Mouse (Mus musculus) liver, embryonic 11.5 days (tissue): ENCODE results near the gene Map3k7cl. TPM values are rescaled to one million over a fixed set of nuclear protein-coding genes. Genes with fewer than 3 reads are reported as not detected.

Experiments
- ATAC-seq: fragments of 200-750 bp; cut with Nextera tagmentation; replicated peaks from 2 replicates; pipeline ENCODE4 v1.8.0; 2017; ENCODE audit warnings: moderate number of reproducible peaks, mild to moderate bottlenecking, moderate TSS enrichment, moderate library complexity; ENCODE audit not compliant: low FRiP score
- DNase-seq: peaks from one replicate; pipeline ENCODE4 v3.0.0-alpha.2; 2017; ENCODE audit warnings: low spot score
- H3K27ac ChIP-seq: fragments of 300-500 bp; sonication (generic); 2 replicates; pipeline ENCODE4 v1.5.1; 2014; ENCODE audit warnings: mild to moderate bottlenecking, low read depth, low read length, control low read depth
- H3K27me3 ChIP-seq: fragments of 300-500 bp; sonication (generic); replicated peaks from 2 replicates; pipeline ENCODE4 v1.6.1; 2014; ENCODE audit warnings: low read length, mixed read lengths; ENCODE audit not compliant: control insufficient read depth, insufficient read depth
- H3K36me3 ChIP-seq: fragments of 300-500 bp; sonication (generic); 2 replicates; pipeline ENCODE4 v1.6.1; 2014; ENCODE audit warnings: mild to moderate bottlenecking, low read length, moderate library complexity, mixed read lengths; ENCODE audit not compliant: control insufficient read depth, insufficient read depth
- H3K4me1 ChIP-seq: fragments of 300-500 bp; sonication (generic); replicated peaks from 2 replicates; pipeline ENCODE4 v1.6.1; 2014; ENCODE audit warnings: low read length, mixed read lengths; ENCODE audit not compliant: control insufficient read depth, insufficient read depth
- H3K4me2 ChIP-seq: fragments of 300-500 bp; sonication (generic); 2 replicates; pipeline ENCODE4 v1.6.1; 2014; ENCODE audit warnings: mild to moderate bottlenecking, control low read depth, moderate library complexity
- H3K4me3 ChIP-seq: fragments of 300-500 bp; sonication (generic); 2 replicates; pipeline ENCODE4 v1.5.1; 2014; ENCODE audit warnings: low read depth, low read length, control low read depth
- H3K9ac ChIP-seq: fragments of 300-500 bp; sonication (generic); 2 replicates; pipeline ENCODE4 v1.6.1; 2014; ENCODE audit warnings: low read depth, low read length, control low read depth
- H3K9me3 ChIP-seq: fragments of 300-500 bp; sonication (generic); 2 replicates; pipeline ENCODE4 v1.6.1; 2016; ENCODE audit warnings: low read length, inconsistent platforms, mixed read lengths; ENCODE audit not compliant: control insufficient read depth
- WGBS: fragments of 180-500 bp; shearing (Covaris S2); extraction: QIAGEN DNeasy Blood & Tissue Kit; methylation state at CpG from one replicate; pipeline ENCODE4 v1.1.7; 2014; 5-methylcytosine and 5-hydroxymethylcytosine counted together
- polyA plus RNA-seq: library from polyadenylated mRNA; unstranded; fragments of >200 nt; fragmentation: Nextera tagmentation; extraction: Ambion mirVana; gene quantifications from 2 replicates; pipeline ENCODE4 v1.2.1, GENCODE M21; 2014

Map3k7cl gene
- polyA plus RNA-seq = not detected in 2 replicates

DNA sequence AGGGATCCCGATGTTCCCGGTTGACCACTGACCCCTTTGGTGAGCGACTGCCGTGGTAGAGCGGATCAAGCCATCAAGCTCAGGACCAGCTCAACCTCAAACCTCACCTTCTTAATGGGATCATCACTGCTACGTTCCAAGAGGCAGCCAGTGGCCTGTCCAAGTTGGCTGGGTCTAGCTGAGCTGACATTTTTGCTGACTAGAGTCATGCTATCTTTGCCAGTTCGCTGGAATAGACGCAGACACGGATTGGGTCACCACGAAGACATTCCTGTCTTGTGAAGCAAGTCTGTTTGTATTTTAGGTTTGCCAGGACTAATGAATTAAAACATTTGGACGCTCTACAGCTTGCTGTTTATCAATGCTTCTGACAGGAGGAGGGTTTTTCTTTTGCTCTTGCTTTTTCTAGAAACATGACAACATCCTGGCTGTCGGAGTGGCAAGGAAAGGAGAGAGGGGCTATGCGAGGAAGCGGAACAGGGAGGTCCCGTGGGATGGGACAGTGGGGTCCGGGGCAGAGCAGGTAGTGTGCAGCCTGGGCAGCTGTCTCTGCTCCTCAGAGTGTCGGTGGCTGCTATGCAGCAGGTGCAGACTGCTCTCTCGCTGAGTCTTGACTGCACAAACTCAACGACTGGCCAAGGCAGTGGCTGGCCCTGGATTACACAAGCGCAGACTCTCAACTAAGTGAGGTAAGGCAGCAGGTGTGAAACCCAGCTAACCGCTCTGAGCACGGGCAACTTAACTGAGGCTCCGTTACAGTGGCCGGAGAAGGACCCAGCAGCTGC lies at the start of gene Map3k7cl:
Gene Map3k7cl, plus strand, starts transcription at position 424 of the 785 bp plus-strand sequence.
- no peak within 1 kb of the TSS for H3K4me3 ChIP-seq
- no peak within 1 kb of the TSS for H3K9ac ChIP-seq
- 82% methylated on average over 24 of the region's 24 CpGs for WGBS
- ATAC-seq (no peak), DNase-seq (no peak)
- H3K4me2 ChIP-seq = no peak within 1 kb of the TSS
- no peaks in the 10 kb centered on the region for H3K27me3 ChIP-seq
- no peaks in the 10 kb centered on the region for H3K9me3 ChIP-seq
- no peaks in the 10 kb centered on the region for H3K4me1 ChIP-seq
- H3K36me3 ChIP-seq = no peaks in the 10 kb centered on the region
- no peak within 1 kb of the TSS for H3K27ac ChIP-seq

DNA sequence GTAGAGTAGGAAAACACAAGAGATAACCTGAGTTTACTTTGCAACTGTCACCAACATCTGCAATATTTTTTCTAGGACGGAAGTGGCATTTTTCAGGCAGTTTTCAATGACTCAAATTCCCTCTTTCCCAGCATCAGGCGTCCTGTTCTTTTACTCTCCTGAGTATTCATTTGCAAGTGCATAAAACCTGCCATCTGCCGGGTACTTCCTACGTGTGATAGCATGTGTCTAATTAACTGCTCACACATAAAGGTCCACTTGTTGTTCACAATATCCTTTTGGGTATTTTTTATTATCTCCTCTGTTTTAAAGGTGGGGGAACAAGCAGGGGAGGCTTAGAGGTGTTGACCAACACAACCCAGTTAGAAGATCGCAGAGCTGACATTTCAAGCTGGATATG lies 41.4 kb upstream of the Map3k7cl start:
- ATAC-seq = no peak
- no peak overlapping the region for H3K4me3 ChIP-seq
- H3K9me3 ChIP-seq = no peaks in the 10 kb centered on the region
- WGBS = 72% methylated on average over 5 of the region's 5 CpGs
- H3K4me2 ChIP-seq = no peak overlapping the region
- H3K9ac ChIP-seq = no peak overlapping the region
- DNase-seq = no peak
- H3K27me3 ChIP-seq = no peaks in the 10 kb centered on the region
- no peaks in the 10 kb centered on the region for H3K36me3 ChIP-seq
- no peaks in the 10 kb centered on the region for H3K4me1 ChIP-seq
- H3K27ac ChIP-seq = no peak overlapping the region

DNA sequence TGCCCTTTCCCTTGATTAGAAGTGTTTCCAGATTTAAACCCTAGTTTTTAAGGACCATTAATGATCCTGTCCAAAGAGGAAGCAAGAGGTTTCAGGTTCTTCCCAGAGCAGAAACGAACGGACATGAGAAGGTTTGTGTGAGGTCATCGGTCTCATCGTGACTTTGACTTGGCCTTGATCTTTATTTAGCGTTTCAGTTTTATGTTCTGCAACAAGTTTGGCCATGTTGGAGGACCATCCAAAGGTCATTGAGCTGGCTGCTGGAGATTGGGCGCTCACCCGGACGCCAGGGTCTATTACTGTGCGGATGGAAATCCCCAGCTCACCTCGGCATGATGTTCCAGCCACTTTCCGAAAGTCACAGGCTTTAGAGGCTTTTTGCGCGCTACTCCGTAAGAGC lies 40.8 kb upstream of the Map3k7cl start:
- Histone ChIP-seq H3K4me1 (no peaks in the 10 kb centered on the region), H3K4me3 (no peak overlapping the region), H3K27me3 (no peaks in the 10 kb centered on the region), H3K36me3 (no peaks in the 10 kb centered on the region), H3K9me3 (no peaks in the 10 kb centered on the region), H3K9ac (no peak overlapping the region), H3K27ac (no peak overlapping the region), H3K4me2 (no peak overlapping the region)
- ATAC-seq = no peak
- no peak for DNase-seq
- 90% methylated on average over 14 of the region's 14 CpGs for WGBS

- no peak for DNase-seq
- no peaks in the 10 kb centered on the region for H3K27me3 ChIP-seq
- no peaks in the 10 kb centered on the region for H3K9me3 ChIP-seq
- WGBS = 65% methylated on average over 5 of the region's 5 CpGs
- ATAC-seq = no peak; the same call in 1 of the 2 replicates
- H3K4me1 ChIP-seq = no peaks in the 10 kb centered on the region
- no peak overlapping the region for H3K4me2 ChIP-seq
- no peaks in the 10 kb centered on the region for H3K36me3 ChIP-seq
- no peak overlapping the region for H3K4me3 ChIP-seq
- no peak overlapping the region for H3K27ac ChIP-seq
- H3K9ac ChIP-seq = no peak overlapping the region
These were observed 28.9 kb upstream of the Map3k7cl start for GRCm38 (mm10) chr16:87524228-87524627.

GRCm38 (mm10) chr16:87527553-87528249 lies 25.4 kb upstream of the Map3k7cl start:
- 65% methylated on average over 8 of the region's 8 CpGs for WGBS
- Histone ChIP-seq H3K27me3 (no peaks in the 10 kb centered on the region), H3K4me2 (no peak overlapping the region), H3K4me1 (no peaks in the 10 kb centered on the region), H3K9me3 (no peaks in the 10 kb centered on the region), H3K4me3 (no peak overlapping the region), H3K9ac (no peak overlapping the region), H3K36me3 (no peaks in the 10 kb centered on the region), H3K27ac (no peak overlapping the region)
- no peak for DNase-seq
- no peak for ATAC-seq

GRCm38 (mm10) chr16:87528755-87529154 lies 24.4 kb upstream of the Map3k7cl start:
- H3K36me3 ChIP-seq = no peaks in the 10 kb centered on the region
- H3K4me3 ChIP-seq = no peak overlapping the region
- 71% methylated on average over 10 of the region's 10 CpGs for WGBS
- no peaks in the 10 kb centered on the region for H3K4me1 ChIP-seq
- H3K27ac ChIP-seq = no peak overlapping the region
- no peak for ATAC-seq
- H3K9me3 ChIP-seq = no peaks in the 10 kb centered on the region
- H3K27me3 ChIP-seq = no peaks in the 10 kb centered on the region
- H3K4me2 ChIP-seq = no peak overlapping the region
- DNase-seq = no peak
- H3K9ac ChIP-seq = no peak overlapping the region

DNA sequence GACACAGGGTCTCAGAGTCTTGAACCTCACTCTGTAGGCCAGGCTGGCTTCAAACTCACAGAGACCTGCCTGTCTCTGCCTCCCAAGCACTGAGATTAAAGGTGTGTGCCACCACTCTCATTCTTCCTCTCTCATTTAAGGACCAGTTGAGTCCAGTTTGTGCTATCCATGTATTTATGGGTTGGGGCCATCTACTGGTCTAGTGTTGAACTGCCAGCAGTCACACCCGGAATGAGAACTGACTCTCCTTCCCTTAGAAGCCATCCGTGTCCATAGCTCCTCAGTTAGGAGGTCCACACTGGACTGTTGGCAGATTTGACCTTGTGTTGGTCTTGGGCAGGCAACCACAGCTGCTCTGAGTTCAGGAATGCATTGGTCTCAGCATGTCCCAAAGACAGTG lies 4.8 kb upstream of the Map3k7cl start:
- Histone ChIP-seq H3K4me1 (no peaks in the 10 kb centered on the region), H3K36me3 (no peaks in the 10 kb centered on the region), H3K27ac (no peak overlapping the region), H3K9ac (no peak overlapping the region), H3K9me3 (no peaks in the 10 kb centered on the region), H3K4me2 (no peak overlapping the region), H3K27me3 (no peaks in the 10 kb centered on the region), H3K4me3 (no peak overlapping the region)
- ATAC-seq (peak; percentile 34; the same call in 1 of the 2 replicates), DNase-seq (no peak)
- 42% methylated on average over 2 of the region's 2 CpGs for WGBS

DNA sequence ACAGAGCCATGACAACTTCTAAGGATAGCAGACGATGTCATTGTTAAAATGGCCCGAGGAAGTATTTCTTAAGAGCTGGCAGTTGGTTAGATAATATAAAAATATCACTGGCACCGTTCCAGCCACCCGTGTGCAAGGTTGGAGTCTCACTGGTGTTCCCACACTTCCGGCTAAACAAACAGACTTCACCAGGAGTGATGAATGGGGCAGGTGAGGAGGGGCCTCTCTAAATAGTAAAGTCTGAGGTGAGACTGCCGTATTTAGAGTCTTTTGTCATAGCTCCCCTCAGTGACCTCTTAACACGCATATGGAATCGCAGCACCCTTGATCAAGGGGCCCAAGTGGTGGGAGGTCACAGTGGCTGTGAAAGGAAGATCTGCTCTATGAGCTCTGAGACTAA lies 3.2 kb downstream of the Map3k7cl start:
- Histone ChIP-seq H3K27ac (no peak overlapping the region), H3K36me3 (no peaks in the 10 kb centered on the region), H3K4me2 (no peak overlapping the region), H3K9ac (no peak overlapping the region), H3K4me3 (no peak overlapping the region), H3K4me1 (no peaks in the 10 kb centered on the region), H3K9me3 (no peaks in the 10 kb centered on the region), H3K27me3 (no peaks in the 10 kb centered on the region)
- no peak for ATAC-seq
- DNase-seq = no peak
- 68% methylated on average over 8 of the region's 8 CpGs for WGBS

- H3K9ac ChIP-seq = no peak overlapping the region
- no peak for ATAC-seq
These were observed 8.4 kb downstream of the Map3k7cl start for GRCm38 (mm10) chr16:87561501-87561900.

More at GRCm38 (mm10) chr16:87561501-87561900, 8.4 kb downstream of the Map3k7cl start:
- Histone ChIP-seq H3K27me3 (no peaks in the 10 kb centered on the region), H3K4me3 (no peak overlapping the region), H3K9me3 (no peaks in the 10 kb centered on the region), H3K36me3 (no peaks in the 10 kb centered on the region), H3K4me2 (no peak overlapping the region), H3K27ac (no peak overlapping the region), H3K4me1 (no peaks in the 10 kb centered on the region)
- WGBS = 79% methylated on average over 4 of the region's 4 CpGs
- no peak for DNase-seq
